Mouse (Mus musculus) cerebellum, adult 18-20 months (tissue): ENCODE measurements around the gene Efna5.

Experiments used
- DNase-seq, 2 experiments: peaks; one replicate each; pipeline ENCODE4 v3.0.0; 2021

The Efna5 gene

DNA sequence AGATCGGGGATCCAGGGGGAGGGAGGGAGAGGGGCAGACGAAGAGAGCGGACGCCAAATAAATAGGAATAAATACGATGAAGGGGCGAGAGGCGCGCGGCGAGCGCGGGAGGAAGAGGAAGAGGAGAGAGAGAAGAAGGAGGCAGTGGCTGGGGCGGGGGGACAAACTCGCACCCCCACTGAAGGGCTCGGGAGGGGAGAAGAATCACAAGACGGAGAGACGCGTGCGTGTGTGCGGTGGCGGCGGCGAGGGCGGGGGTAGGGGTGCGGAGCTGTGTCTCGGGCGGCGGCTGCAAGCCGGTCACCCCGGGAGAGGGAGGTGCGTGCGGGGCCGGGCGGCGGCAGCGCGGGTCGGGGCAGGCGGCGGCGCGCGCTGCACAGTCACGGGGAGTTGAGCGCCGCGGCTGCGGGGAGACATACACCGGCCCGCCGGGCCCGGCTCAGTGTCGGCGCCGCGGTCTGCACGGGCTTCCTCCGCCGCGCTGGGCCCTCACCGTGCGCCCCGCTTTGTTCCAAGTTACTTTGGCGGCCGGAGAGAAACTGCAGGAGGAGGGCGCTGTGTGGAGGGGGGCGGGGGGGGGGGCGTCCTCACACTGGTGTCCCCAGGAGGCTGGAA is at the start of gene Efna5:
TSS of gene Efna5 (minus strand) at position 142 of the 615 bp plus-strand sequence.
- DNase-seq = peak in 1 of 2 experiments; percentile 32

DNA sequence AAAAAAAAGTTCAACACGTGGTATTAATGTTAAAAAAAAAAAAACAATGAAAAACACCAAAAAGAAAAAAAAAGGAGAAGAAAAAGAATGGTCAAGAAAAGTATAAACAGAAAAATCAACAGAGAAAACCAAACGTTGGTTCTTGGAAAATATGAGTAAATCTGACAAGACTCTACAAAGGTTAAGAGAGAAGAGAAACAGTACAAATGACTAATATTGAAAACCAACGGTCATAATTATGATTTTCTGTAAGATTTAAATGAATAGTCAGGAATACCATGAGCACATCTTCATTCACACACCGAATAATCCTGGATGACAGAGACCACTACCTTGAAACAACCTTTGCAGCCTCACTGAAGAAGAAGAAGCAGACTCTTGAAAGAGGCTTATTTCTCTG is 34.2 kb upstream of the Efna5 start:
- DNase-seq = no peak

DNA sequence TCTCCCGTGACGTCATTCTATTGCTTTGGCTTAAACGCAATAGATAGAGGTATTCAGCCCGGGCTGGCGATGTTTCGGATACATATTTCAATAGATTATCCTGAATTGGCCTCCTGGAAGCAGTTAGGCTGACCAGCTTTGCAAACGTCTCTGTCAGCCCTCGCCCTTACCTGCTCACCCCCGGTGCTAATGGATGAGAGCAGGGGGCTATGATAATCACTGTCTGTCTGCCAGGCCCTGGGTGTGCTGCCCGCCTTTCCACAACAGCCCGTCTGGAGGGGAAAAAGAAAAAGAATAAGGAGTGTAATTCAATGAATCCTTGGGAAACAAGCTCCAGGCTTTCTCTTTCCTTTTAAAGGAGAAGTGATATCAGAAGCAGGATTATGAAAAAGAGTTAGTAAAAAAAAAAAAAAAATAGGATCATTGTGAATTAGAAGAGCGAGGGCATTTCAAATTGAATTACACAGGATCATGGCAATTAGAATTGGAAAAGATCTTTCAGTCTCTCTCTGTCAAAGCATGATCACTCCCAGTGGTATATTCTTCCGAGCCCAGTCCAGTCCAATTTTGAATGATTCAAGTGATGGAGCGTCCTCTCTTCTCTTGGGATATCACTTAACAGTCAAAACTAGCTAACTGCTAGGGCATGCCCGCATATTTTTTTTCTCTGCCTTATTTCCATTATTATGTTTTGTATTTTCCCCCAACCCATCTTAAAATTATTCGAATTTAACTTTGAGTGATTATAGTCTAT is 24.8 kb upstream of the Efna5 start:
- no peak for DNase-seq

DNA sequence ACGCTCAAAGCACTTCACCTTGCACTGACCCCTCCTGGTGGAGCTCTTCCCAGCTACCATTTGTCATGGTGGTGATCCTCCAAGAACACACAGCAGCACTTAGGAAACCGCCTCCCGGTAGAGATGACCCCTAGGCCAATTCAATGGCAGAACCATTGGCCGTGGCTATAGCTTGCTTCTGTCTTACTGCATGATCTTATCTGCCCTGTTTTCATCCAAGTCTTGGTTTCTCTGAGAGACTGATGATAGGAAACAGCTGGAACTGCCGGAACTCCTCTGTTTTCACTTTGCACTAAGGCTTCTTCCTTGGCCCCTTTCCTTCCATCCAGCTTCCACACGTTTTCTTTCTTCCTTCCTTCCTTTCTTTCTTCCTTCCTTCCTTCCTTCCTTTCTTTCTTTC is 17.9 kb upstream of the Efna5 start:
- DNase-seq = no peak

DNA sequence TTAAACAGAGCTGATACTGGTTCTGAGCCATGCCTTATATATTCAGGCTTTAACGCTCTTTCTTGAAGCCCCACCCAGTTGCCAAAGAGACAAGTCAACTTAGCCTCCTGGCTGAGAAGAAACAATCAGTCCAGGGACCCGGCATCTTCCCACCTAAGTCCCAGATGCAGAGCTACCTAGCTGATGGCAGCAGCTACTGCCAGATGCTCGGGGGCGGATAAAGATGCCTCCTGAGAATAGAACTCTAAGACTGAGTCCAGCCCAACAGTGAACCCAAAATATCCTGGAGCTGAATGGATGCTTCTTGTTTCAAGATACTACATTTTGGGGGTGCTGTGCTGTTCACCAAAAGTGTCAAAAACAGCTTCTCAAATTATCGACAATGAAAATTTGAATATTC is 8.9 kb upstream of the Efna5 start:
- no peak for DNase-seq

DNA sequence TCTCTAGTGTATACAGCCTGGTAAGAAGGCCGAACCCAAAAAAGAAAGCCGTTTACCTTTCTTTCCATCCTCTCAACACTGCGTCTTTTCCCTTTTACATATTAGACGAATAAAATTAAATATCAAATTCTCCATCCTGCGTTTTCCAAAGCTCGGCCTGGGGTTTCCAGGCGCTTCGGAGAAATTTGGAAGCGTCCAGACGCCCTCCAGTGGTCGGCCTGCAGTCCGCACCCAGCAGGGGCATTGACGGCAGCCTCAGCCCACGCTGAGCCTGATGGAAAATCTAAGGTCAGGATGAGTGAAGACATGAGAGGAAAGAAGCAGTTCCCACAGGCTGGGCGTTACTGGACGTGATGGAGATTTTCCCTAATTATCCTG is 3.0 kb upstream of the Efna5 start:
- DNase-seq = peak; percentile 60 to 69

DNA sequence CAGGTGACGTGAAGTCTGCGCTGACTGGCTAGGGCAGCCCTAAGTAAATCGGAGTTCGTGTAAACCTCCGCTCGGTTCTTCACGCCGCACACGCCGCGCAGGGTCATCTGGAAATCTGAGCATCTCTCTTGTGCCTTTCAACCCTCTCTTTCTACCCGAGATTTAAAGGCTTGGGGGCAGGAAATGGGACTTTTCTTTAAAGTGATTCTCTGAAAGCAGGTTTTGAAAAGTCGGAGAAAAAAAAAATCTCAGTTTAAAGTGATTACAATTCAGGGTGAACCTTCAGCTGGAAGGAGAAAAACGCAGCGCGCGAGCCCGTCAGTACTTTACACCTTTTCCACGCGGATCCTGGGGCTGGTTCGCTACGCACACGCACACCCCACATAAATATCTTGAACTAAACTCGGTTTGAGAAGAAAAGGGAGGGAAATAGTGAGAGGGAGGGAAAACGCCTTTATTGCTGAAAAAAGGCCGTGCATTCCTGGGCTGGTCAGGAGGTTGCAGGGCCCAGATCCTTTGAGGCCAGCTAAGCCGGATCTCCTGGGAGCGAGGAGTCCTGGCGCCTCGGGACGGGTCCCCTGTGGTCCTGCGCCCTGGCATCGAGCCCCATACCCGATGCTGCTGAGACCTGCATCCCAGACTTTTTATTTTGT is 2.5 kb upstream of the Efna5 start:
- DNase-seq = peak in 1 of 2 experiments; percentile 14

DNA sequence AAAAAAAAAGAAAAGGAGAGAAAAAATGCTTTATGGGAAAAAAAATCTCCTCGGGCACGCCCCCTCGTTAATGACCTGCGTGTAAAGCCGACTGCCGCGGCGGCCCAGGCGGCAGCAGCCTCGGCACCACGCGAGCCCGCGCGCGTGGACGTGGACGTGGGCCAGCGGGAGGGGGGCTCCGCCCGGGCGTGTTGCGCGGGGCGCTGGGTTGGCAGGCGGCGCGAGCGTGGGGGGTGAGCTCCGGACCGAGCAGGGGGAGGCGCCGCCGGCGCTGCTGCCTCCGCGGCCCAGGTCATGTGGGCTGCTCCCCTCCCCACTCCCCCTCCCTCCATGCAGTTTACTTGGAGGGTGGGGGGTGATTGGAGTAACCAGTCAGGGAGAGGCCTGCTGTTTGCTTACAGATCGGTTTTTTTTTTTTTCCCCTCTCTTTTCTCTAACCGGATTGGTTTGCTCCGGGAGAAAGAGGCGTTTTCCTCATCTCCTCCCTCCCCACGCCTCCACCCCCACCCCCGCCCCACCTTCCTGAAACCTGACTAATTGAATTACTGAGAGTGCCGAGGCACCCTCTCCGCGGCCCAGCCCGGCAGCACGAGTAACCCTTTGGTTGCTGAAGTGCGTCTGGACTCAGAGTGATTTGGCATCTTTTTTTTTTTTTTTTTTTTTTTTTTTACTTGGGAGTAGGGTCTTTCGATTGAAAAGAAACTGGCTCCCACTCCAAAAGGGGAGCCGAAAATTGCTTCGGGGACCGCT is 1.8 kb upstream of the Efna5 start:
- peak; percentile 49 to 53 for DNase-seq

DNA sequence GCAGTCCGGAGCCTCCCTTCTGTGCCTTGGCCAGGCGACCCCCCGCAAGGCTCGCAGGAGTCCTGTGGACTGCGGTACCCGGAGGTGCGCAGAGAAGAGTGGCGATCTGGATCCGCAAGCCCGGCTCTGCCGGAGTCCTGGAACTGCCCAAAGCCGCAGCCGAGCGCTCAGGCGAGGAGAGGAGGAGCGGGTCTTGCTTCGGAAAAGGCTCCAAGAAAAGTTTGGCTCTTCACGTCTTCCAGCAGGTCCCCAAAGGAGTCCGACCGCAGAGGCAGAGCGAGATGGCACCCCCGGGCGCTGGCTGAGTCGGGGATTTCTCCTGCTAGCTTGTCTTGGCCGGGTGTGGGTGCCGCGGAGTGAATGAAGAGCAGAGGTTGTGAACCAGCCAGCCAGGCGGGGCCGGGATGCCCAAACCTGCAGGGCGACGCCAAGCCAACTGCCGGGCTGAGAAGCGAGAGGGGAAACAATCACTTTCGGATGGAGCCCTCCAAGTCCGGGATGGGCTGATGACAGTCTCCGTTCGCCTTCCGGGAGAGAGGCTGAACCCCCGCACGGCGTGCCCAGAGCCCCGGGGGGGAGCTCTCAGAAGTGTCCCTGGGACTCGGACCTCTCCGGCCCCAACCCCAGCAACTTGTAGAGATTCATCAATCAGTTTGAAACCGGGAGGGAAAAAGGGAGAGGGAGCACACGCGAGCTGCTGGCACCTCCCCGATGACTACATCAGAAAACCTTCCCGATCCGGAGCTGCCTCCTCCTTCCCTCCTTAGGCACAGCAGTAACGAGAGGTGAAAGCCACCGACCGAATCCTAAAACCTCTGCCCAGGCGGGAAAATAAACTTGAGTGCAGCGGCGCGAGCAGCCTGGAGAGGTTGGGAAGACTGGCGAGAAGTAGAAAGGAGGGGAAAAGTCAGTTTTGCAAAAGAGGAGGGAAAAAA is 941 bp upstream of the Efna5 start:
- peak in 1 of 2 experiments; percentile 29 for DNase-seq

DNA sequence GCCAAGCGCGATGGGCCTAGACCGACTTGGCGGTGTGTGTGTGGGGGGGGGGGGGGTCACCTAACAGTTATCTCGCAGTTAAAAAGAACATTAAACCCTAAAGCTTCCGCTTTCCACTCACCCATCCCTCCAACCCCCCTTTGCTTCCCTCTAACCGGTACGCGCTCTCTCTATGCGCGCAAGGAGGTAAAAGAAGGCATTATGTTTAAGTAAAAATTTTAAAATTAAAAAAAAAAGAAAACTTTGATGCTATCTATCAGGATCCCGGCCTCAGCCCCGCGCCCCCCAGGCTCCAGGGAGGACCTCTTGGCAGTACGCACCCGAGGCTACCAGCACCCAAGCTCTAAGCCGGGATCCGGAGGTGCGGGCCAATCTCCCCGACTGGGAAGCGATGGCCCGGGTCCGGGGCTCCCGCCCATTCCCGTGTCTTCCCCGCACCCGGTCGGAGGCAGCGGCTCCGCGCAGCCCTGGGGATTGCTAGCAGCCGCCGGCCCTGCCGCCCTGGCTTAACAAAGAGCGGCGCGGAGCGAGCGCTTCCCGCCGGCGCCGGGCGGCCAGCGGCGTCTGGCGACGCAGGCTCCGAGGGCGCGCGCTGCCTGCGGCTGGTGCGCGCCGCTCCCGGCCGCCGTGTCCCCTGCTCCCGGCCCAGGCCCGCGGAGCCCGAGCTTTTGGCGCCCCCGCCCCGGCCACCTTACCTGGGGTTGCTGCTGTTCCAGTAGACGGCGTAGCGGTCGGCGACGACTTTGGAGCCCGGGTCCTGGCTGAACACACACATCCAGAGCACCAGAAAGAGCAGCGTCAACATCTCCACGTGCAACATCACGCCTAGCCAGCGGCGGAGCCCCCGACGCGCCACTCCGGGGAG is 574 bp downstream of the Efna5 start:
- DNase-seq = peak in 1 of 2 experiments; percentile 32

DNA sequence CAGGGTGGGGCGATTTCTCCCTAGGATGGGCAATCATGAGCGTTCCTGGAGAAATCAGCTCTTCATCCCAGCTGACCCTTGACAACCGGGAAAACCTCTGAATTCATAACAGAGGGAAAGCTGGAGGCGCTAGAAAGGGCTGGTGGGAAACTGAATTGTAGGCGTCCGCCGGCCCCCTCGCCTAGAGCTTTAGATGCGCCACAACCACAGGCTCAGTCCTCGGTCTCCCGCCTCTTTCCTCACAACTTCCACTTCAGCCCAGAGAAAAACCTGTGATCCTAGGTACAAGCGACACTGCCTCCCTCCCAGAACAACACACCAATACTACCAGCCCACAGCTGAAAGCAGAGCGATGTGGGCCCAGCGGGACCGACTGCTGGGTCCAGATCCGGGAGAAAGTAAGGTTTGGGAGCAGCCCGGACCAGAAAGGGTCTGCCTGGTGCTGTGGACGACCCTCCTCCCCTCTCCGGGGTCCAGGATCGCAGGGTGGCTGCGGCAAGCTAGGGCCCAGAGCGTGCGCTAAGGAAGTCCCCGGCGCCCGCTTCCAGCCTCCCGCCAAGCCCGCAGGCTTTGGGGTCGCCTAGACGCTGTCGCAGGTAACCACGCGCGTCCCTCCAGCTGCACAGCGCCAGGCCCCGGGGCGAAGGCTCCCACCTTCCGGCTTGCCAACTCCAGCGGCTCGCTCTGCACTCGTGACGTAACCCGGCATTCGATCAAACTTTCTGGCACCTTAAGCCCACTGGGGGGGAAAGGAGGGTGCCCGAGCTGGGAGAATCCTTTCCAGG is 1.4 kb downstream of the Efna5 start:
- peak in 1 of 2 experiments; percentile 4 for DNase-seq

DNA sequence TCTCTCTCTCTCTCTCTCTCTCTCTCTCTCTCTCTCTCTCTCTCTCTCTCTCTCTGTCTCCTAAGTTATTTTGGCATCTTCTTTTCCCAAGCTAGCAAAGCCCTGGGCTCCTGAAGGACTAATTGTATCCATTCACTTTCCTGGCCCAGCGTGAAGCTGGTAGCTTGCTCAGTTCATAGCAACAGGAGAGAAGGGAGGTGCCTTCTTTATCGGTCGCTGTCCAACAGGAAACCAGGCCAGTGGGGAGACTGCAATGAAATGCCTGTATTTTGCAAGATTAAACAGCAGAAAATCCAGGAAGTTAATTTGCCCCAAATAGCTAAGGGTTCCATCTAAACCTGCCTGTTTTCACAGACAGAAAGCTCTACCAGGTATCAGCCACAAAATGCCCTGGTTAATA is 5.4 kb downstream of the Efna5 start:
- DNase-seq = no peak

DNA sequence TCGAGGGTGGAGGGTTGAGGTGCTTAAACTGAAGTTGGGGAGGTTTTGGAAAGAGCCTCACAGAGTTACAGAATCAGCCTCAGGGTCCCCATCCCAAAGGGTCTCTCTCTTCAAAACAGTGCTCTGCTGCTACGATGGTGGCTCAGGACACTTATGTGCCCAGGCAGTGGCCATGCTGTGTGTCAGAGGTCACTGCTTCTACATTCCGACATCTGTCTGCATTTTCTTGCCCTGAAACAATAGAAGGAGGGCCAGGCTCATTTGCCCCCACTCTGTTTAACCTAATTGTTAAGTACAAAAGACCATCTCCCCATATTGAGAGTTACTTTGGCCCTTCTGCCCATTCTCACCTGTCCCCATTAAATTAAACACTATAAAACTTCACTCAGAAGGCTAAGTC is 9.2 kb downstream of the Efna5 start:
- no peak for DNase-seq

DNA sequence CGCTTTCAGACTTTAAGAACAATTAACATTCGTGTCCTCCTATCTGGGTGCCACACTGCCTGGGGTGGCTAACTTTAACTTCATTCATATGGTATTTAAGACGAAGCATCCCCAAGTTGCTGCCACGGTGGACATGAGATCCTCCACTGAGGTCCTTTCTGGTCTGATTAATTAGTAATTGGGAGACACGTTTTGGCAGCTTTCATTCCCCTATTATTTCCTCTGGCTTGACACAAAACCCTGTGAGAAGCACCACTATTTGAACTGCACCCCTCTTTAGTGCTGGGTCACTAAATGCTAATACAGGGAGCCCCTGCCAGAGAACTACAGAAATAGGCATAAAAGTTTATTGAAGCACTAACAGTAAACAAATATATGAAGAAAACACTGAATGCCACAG is 9.9 kb downstream of the Efna5 start:
- DNase-seq = no peak

DNA sequence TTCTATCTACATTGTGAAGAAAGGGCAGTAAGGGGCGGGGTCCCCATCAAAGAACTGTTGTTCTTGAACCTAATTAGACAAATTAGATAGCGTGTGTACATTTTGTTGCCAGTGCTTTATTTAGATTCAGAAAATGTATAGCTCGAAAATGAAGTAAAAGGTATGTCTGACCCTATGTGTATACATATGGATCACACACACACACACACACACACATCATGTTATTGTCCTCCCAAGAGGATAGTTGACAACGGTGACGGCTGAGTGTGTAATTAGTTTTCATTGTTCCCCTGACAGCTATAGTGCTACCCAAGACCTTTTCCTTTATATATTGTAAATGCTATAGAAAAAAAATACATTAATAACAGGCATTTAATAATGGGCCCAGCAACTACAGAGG is 10.7 kb downstream of the Efna5 start:
- no peak for DNase-seq

DNA sequence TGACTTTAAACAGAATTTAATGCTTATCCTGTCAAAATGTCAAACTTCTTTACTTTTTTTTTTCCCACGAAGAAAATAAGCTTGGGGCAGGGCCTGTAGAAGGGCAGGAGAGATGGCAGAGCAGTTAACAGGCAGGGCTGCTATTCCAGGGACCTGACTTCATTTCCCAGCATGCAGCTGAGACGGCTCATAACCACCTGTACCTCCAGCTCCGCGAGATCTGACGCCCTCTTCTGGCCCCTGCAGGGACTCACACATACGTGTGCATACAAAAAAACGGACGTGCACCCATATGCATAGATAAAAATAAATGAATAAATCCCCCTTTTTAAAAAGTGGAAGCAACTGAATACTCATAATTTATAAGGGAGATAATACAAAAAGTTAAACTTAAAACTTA is 16.2 kb downstream of the Efna5 start:
- DNase-seq = no peak

DNA sequence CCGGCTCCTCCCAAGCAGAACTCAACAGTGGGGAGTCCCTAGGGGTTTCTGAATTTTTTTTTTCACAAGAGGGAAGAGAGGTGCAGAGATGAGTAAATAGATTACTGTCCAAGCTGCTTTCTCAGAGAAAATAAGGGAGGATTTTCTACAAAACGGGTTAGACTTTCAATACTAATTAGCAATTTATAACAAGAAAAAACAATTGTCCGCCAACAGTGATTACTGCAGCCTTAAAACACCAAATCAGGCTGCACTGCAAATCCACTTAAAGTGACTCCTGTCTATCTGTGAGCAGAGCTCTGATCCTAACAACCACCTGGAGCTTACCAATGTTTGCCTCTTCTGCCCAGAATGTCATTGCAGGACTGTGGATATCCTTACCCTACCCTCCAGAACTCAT is 18.1 kb downstream of the Efna5 start:
- no peak for DNase-seq

DNA sequence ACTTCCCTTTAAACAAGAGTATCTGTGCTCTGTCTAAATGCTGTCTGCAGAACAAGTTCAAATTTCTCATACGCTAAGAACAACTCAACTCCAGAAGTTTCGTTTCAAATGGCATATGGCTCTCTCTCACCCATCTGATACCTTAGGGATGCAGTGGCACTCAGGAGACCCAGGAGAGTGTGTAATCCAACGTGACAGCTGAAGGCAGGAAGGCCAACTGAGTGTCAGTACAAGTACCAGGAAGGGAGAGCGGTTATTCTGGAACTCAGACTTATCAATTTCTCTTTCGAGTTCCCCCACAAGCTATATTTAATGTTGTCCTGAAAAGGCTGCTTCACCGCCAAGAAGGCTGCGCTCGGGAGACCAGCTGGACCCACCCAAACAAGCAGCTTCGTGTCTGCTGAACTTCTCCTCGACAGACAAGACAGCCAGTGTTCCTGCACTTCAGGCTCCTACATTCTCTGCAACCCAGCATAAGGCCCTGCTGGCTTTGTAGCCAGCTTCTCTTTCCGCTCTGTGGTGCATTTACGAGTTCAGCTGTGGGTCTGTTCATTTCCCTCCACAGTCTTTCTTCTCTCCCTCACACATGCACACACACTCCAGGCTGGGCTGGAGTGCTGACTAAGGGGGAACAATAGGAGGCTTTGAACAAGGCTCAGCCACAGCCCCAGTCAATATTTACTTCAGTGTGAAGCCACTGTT is 18.7 kb downstream of the Efna5 start:
- no peak for DNase-seq

DNA sequence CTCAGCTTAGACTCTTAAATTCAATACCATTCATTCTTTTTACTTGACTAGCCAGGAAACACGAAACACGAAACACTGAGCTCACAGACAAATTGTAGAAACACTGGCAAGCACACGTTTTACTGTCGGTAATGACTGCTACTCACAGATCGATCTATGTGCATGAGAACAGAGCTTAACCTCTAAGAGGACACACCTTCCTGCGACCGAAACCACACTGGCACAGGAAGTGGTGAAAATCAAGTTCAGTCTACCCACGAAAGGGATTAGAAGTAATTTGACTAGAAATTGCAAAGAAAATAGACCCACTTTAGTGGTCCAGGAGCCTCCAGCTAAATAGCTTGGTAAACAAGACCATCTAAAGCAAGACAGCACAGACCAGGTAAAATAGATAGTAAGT is 23.8 kb downstream of the Efna5 start:
- no peak for DNase-seq

DNA sequence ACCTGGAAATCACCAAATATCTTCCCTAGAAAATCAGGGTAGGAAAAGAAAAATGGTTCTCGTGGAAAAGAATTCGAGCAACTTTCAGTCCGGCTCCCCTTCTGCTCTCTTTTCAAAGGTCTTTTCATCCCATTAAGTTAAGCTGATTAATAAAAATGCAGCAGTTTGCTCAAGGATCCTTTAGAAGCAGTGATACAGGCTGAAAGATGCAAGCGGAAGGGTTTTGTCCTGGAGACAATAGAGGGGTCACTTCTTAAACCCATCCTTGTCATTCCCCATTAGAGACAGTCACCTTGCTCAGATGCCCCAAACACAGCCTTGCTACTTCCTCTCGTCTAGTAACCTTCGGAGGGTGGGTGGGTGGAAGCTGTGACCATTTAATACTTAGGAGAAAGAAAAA is 27.4 kb downstream of the Efna5 start:
- no peak for DNase-seq
